Mouse (Mus musculus) intestine, postnatal 0 days (tissue): ENCODE data around the gene Ctnnd1. TPM values are rescaled to one million over a fixed set of nuclear protein-coding genes. Genes with fewer than 3 reads are reported as not detected.

Experiments
- ATAC-seq: fragments of 200-750 bp; cut with Nextera tagmentation; 2 replicates; pipeline ENCODE4 v1.8.0; 2017; ENCODE audit warnings: mild to moderate bottlenecking, moderate TSS enrichment, moderate library complexity
- H3K27ac ChIP-seq: fragments of 300-500 bp; sonication (generic); 2 replicates; pipeline ENCODE4 v1.5.1; 2014; ENCODE audit warnings: mild to moderate bottlenecking, low read depth, low read length, moderate library complexity
- H3K27me3 ChIP-seq: fragments of 300-500 bp; sonication (generic); replicated peaks from 2 replicates; pipeline ENCODE4 v1.6.1; 2014; ENCODE audit warnings: low read length, mixed read lengths; ENCODE audit not compliant: control insufficient read depth, insufficient read depth
- H3K36me3 ChIP-seq: fragments of 300-500 bp; sonication (generic); 2 replicates; pipeline ENCODE4 v1.6.1; 2014; ENCODE audit warnings: mild to moderate bottlenecking, moderate library complexity; ENCODE audit not compliant: control insufficient read depth, insufficient read depth
- H3K4me1 ChIP-seq: fragments of 300-500 bp; sonication (generic); replicated peaks from 2 replicates; pipeline ENCODE4 v1.6.1; 2014; ENCODE audit warnings: antibody characterized with exemption, low read length, mixed read lengths; ENCODE audit not compliant: control insufficient read depth, insufficient read depth
- H3K4me2 ChIP-seq: fragments of 300-500 bp; sonication (generic); replicated peaks from 2 replicates; pipeline ENCODE4 v1.6.1; 2014; ENCODE audit warnings: low read depth, mild to moderate bottlenecking, moderate library complexity
- H3K4me3 ChIP-seq: fragments of 300-500 bp; sonication (generic); 2 replicates; pipeline ENCODE4 v1.5.1; 2014; ENCODE audit warnings: low read depth, low read length
- H3K9ac ChIP-seq: fragments of 300-500 bp; sonication (generic); 2 replicates; pipeline ENCODE4 v1.6.1; 2014; ENCODE audit warnings: mild to moderate bottlenecking, low read depth, low read length
- H3K9me3 ChIP-seq: fragments of 300-500 bp; sonication (generic); 2 replicates; pipeline ENCODE4 v1.6.1; 2016; ENCODE audit warnings: mixed run types; ENCODE audit not compliant: control insufficient read depth
- CTCF ChIP-seq: sonication (generic); IDR thresholded peaks from 2 replicates; pipeline ENCODE4 v1.5.1; 2016; ENCODE audit warnings: low read depth, mild to moderate bottlenecking, control low read depth, antibody characterized with exemption, moderate library complexity
- WGBS: fragments of 180-500 bp; shearing (Covaris S2); extraction: QIAGEN DNeasy Blood & Tissue Kit; methylation state at CpG from one replicate; pipeline ENCODE4 v1.1.7; 2014; 5-methylcytosine and 5-hydroxymethylcytosine counted together
- polyA plus RNA-seq: library from polyadenylated mRNA; unstranded; fragments of >200 nt; fragmentation: Nextera tagmentation; extraction: Ambion mirVana; gene quantifications from 2 replicates; pipeline ENCODE4 v1.2.1, GENCODE M21; 2015

The Ctnnd1 gene
- polyA plus RNA-seq, 1 experiment from 2014 or later, result 45.4 TPM

DNA sequence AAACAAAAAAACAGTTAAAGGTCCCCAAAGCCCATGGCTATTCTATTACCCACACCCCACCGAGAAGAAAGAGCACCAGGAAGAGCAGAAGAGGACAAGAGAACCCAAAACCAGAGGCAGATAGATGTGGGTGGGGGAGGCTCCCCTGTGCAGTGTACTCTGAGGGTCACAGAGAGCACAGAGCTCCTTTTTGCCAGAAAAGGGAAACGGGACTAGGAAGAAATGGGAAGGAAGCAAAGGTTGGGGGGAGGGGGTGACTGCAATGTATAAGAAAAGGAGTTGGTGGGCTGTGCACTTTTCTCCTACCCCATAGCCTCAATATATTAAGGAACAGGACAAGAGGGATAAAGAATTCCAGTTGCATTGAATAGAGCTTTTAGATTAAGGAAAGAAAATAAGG, 49.6 kb downstream of the Ctnnd1 start:
- no peak for ATAC-seq
- Histone ChIP-seq H3K4me3 (no peak overlapping the region), H3K27ac (no peak overlapping the region), H3K27me3 (no peaks in the 10 kb centered on the region), H3K36me3 (peaks cover 64% of the 10 kb centered on the region), H3K9ac (no peak overlapping the region), H3K4me1 (no peaks in the 10 kb centered on the region), H3K4me2 (no peak overlapping the region), H3K9me3 (no peaks in the 10 kb centered on the region)
- WGBS, result 71% methylated on average over 2 of the region's 2 CpGs
- TF ChIP-seq CTCF, result no peak

DNA sequence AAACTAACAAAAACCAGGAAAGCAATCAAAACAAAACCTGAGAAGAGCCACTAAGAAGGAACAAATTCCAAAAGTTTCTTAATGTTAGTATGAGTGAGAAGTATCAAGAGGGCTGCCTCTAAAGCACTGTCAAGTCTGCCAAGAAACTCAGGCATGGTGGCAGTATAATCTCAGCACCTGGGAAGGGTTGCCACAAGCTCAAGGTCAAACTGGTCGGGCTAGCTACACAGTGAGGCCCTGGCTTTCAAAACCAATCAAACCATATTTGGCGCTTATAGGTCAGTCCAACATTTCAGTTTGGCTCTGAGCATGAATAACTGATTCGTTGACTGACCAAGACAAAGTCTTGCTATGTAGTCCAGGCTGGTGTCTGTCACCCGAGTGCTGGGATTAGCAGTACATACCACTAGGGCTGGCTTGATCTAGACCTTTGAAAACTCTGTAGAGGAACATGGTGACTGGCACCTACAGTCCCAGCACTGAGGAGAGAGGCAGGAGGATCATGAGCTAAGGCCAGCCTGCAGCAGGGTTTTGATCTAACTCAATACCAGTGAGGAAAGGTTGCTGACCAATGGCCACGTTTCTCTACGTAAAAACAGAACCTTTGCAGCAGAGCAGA, 51.2 kb downstream of the Ctnnd1 start:
- no peak overlapping the region for H3K4me3 ChIP-seq
- TF ChIP-seq CTCF, result no peak
- 82% methylated on average over 6 of the region's 6 CpGs for WGBS
- H3K36me3 ChIP-seq, result peaks cover 52% of the 10 kb centered on the region
- ATAC-seq, result 0 out of 2 replicates have a peak, but pooled peaks have one; percentile 11
- no peaks in the 10 kb centered on the region for H3K9me3 ChIP-seq
- H3K27me3 ChIP-seq, result no peaks in the 10 kb centered on the region
- H3K4me2 ChIP-seq, result no peak overlapping the region
- no peak overlapping the region for H3K9ac ChIP-seq
- no peak overlapping the region for H3K27ac ChIP-seq
- H3K4me1 ChIP-seq, result no peaks in the 10 kb centered on the region

DNA sequence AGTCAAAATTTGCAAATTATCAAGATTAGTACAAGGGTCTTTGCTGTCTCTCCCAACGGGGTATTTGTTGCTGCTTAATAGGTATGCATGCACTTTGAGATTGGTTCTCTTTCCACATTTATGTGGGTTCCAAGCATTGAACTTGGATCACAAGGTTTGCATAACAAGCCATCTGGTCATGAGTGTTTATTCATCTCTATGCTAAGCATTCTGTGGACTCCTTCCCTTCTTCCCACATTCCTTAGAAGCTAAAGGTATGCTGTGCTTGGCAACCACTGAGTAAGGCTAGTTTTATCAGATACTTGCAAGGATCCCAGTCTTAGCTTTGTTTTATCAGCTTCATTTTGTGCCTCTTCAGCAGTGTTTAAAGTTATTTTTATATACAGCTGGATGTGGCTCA, 53.4 kb downstream of the Ctnnd1 start:
- no peaks in the 10 kb centered on the region for H3K4me1 ChIP-seq
- H3K36me3 ChIP-seq, result peaks cover 30% of the 10 kb centered on the region
- no peak overlapping the region for H3K27ac ChIP-seq
- WGBS, result 91% methylated on average over 1 of the region's 1 CpGs
- TF ChIP-seq CTCF, result no peak
- H3K4me2 ChIP-seq, result no peak overlapping the region
- H3K9me3 ChIP-seq, result no peaks in the 10 kb centered on the region
- no peak overlapping the region for H3K4me3 ChIP-seq
- ATAC-seq, result no peak
- no peaks in the 10 kb centered on the region for H3K27me3 ChIP-seq
- H3K9ac ChIP-seq, result no peak overlapping the region

- H3K9me3 ChIP-seq, result no peaks in the 10 kb centered on the region
- no peaks in the 10 kb centered on the region for H3K4me1 ChIP-seq
- H3K36me3 ChIP-seq, result peaks cover 20% of the 10 kb centered on the region
- H3K4me2 ChIP-seq, result no peak overlapping the region
- H3K27me3 ChIP-seq, result no peaks in the 10 kb centered on the region
- no peak for TF ChIP-seq CTCF
- no peak overlapping the region for H3K4me3 ChIP-seq
- H3K27ac ChIP-seq, result no peak overlapping the region
- no peak overlapping the region for H3K9ac ChIP-seq
- ATAC-seq, result no peak
- WGBS, result 94% methylated on average over 8 of the region's 8 CpGs
Measured at GRCm38 (mm10) chr2:84592801-84593200, 57.8 kb downstream of the Ctnnd1 start.

- no peak overlapping the region for H3K27ac ChIP-seq
- no peak overlapping the region for H3K4me2 ChIP-seq
- H3K4me1 ChIP-seq, result no peaks in the 10 kb centered on the region
- H3K36me3 ChIP-seq, result no peaks in the 10 kb centered on the region
- no peaks in the 10 kb centered on the region for H3K9me3 ChIP-seq
- WGBS, result 86% methylated on average over 8 of the region's 8 CpGs
- ATAC-seq, result no peak
- H3K27me3 ChIP-seq, result no peaks in the 10 kb centered on the region
- no peak overlapping the region for H3K4me3 ChIP-seq
- no peak for TF ChIP-seq CTCF
- no peak overlapping the region for H3K9ac ChIP-seq
Measured at GRCm38 (mm10) chr2:84585700-84586099, 64.9 kb downstream of the Ctnnd1 start.

GRCm38 (mm10) chr2:84582286-84582685, 68.3 kb downstream of the Ctnnd1 start:
- no peak overlapping the region for H3K27ac ChIP-seq
- no peak for TF ChIP-seq CTCF
- no peaks in the 10 kb centered on the region for H3K4me1 ChIP-seq
- no peaks in the 10 kb centered on the region for H3K9me3 ChIP-seq
- H3K4me3 ChIP-seq, result no peak overlapping the region
- WGBS, result 80% methylated on average over 5 of the region's 5 CpGs
- ATAC-seq, result no peak
- no peaks in the 10 kb centered on the region for H3K27me3 ChIP-seq
- H3K36me3 ChIP-seq, result no peaks in the 10 kb centered on the region
- H3K9ac ChIP-seq, result no peak overlapping the region
- H3K4me2 ChIP-seq, result no peak overlapping the region

DNA sequence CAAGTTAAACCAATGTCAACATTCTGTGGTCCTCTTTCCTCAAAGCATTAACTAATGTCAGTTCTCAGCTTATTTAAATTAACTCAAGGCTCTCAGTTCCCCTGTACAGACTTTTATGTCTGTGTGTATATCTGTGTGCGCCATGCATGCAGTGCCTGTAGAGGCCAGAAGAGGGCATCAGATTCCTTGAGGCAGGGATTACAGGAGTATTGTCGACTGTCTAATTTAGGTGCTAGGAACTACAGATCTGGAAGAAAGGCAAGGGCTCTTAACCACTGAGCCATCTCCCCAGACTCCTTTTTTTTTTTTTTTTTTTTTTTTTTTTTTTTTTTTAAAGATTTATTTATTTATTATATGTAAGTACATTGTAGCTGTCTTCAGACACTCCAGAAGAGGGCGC, 69.4 kb downstream of the Ctnnd1 start:
- peak; percentile 52 for TF ChIP-seq CTCF
- no peak overlapping the region for H3K27ac ChIP-seq
- no peaks in the 10 kb centered on the region for H3K27me3 ChIP-seq
- no peaks in the 10 kb centered on the region for H3K9me3 ChIP-seq
- 92% methylated on average over 2 of the region's 3 CpGs for WGBS
- no peak overlapping the region for H3K4me2 ChIP-seq
- no peaks in the 10 kb centered on the region for H3K36me3 ChIP-seq
- ATAC-seq, result no peak
- H3K4me3 ChIP-seq, result no peak overlapping the region
- no peaks in the 10 kb centered on the region for H3K4me1 ChIP-seq
- H3K9ac ChIP-seq, result no peak overlapping the region
